Mouse (Mus musculus) erythroblast, embryonic 14.5 days (primary cell): ENCODE data around the gene Islr2. TPM values are rescaled to one million over a fixed set of nuclear protein-coding genes. Genes with fewer than 3 reads are reported as not detected.

ENCODE experiments used
- H3K27me3 ChIP-seq: 2 replicates; pipeline ENCODE4 v1.6.1; 2012; ENCODE audit warnings: inconsistent platforms; ENCODE audit not compliant: control insufficient read depth
- H3K36me3 ChIP-seq: 2 replicates; pipeline ENCODE4 v1.6.1; 2012; ENCODE audit warnings: mild to moderate bottlenecking, inconsistent platforms; ENCODE audit not compliant: control insufficient read depth
- H3K4me1 ChIP-seq: 2 replicates; pipeline ENCODE4 v1.6.1; 2012; ENCODE audit warnings: inconsistent platforms; ENCODE audit not compliant: control insufficient read depth
- H3K4me3 ChIP-seq: replicated peaks from 2 replicates; pipeline ENCODE3; 2012; ENCODE audit warnings: moderate library complexity, mild to moderate bottlenecking, inconsistent platforms
- H3K9me3 ChIP-seq: 2 replicates; pipeline ENCODE4 v1.6.1; 2012; ENCODE audit warnings: low read length, inconsistent platforms, mixed read lengths; ENCODE audit not compliant: control insufficient read depth
- GATA1 ChIP-seq: IDR thresholded peaks from 2 replicates; pipeline ENCODE4 v1.6.1; 2012; ENCODE audit warnings: low read length, inconsistent platforms, mixed read lengths
- TAL1 ChIP-seq: IDR thresholded peaks from 3 replicates; pipeline ENCODE4 v1.6.1; 2012; ENCODE audit warnings: low read length, inconsistent platforms, mixed read lengths
- polyA plus RNA-seq: library from polyadenylated mRNA; stranded (reverse); fragments of >175 nt; gene quantifications from 2 replicates; pipeline ENCODE4 v1.2.3, GENCODE M21; 2012

The Islr2 gene
- polyA plus RNA-seq, 1 experiment: not detected

DNA sequence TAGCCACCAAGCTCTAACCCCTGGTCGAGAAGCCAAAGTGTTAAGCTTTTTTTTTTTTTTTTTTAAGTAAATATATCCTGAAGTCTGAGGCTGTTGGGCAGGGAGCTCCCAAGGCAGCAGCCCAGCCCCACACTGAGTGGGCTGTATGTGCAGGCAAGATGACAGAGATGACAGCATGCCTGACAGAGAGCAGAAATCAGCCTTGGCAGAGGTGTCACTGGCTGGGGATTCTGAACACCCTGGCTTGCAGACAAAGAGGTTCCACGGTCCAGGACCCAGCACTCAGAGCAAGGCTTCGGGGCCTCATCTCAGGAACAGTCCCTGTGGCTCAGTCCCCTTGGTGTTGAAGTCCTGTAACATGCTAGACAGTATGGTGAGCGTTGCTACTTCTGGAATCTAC lies 44.3 kb downstream of the Islr2 start:
- H3K4me3 ChIP-seq: no peak overlapping the region

DNA sequence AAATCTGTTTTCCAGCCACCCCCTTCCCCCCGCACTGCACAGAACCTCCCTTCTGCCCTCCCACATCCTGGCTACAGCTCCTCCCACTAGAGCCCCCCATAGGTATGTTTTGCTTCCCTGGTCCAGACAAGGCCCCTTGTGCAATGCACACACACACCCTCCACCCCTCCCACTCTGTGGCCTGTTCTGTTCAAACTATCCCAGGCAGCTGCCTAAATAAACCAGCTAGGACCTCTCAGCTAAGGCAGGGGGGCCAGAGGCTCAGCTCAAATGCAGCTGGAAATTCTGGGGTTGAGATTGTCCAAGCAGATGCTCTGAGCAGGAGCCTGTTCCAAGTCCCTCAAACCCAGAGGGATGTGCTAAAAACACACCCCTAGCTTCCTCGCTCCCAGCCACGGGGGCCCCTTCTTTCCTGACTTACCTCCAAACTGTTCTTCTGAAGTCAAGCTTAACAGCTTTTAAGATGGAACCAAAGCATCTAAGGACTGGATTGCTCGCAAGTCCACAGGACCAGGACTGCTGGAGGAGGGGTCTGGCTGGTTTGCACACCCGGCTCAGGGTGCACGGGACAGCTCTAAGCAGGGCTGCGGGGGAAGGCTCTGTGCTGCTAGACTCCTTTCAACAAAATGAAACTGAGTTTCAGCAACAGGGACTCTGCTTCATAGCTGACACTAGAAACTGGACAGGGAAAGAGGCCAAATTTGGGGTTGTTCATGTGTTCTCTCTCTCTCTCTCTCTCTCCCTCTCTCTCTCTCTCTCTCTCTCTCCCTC lies 45.4 kb downstream of the Islr2 start:
- Histone ChIP-seq H3K9me3 (no peaks in the 10 kb centered on the region), H3K4me3 (no peak overlapping the region), H3K36me3 (no peaks in the 10 kb centered on the region), H3K4me1 (no peaks in the 10 kb centered on the region), H3K27me3 (no peaks in the 10 kb centered on the region)
- TF ChIP-seq TAL1 (no peak), GATA1 (no peak)

More for the DNA sequence above, 44.3 kb downstream of the Islr2 start:
- Histone ChIP-seq H3K27me3 (no peaks in the 10 kb centered on the region), H3K9me3 (no peaks in the 10 kb centered on the region), H3K36me3 (no peaks in the 10 kb centered on the region), H3K4me1 (no peaks in the 10 kb centered on the region)
- no peak for TF ChIP-seq TAL1
- TF ChIP-seq GATA1: no peak

DNA sequence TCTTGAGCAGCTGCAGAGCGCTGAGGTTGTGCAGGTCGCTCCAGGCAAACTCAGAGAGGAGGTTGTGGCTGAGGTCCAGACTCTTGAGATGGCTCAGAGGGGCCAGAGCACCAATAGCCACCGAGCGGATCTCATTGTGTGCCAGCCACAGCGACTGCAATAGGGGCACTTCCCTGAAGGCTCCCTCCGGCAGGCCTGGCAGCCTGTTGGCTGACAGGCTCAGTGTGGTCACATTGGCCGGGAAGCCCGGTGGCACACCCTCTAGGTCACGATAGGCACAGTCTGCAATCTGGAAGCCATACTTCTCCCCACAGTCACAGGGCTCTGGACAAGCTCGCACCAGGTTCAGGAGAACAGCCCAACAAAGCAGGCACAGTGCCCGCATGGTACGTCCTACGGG lies 46.3 kb downstream of the Islr2 start:
- no peaks in the 10 kb centered on the region for H3K27me3 ChIP-seq

DNA sequence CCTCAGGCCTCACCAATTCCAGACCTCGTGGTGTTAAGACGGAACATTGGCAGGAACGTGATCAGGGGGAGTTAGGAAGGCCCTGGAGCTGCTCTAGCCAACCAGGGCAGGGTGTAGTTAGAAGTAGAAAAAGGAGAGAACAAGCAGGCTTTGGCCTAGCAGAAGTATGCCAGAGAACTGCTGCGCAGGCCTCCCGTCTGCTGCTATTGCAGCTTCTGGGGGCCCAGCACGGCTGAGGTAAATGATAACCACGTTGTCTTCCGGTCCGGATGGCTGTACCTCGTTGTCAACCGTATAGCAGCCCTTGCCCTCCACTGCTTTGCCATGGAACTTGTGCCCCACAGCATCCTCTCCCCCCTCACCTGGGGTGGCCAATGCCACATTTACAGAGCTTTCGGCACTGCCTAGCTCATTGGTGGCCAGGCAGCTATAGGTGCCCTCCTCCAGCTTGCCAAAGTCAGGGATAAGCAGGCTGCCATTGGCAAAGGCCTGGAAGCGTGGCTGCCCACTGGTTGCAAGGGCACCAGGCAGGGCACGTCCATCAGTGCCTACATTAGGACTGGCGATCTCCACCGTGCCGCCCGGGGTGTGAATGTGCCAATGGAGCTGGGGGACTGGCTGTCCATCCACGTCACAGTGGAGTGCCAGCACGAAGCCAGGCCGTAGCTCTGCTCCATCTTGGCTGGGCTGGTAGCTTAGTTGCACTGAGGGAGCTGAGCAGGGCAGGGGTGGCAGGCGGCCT lies 47.1 kb downstream of the Islr2 start:
- H3K27me3 ChIP-seq: no peaks in the 10 kb centered on the region
- no peaks in the 10 kb centered on the region for H3K36me3 ChIP-seq
- no peak for TF ChIP-seq GATA1
- no peaks in the 10 kb centered on the region for H3K9me3 ChIP-seq
- no peak overlapping the region for H3K4me3 ChIP-seq
- no peaks in the 10 kb centered on the region for H3K4me1 ChIP-seq

More for the DNA sequence above, 46.3 kb downstream of the Islr2 start:
- no peaks in the 10 kb centered on the region for H3K36me3 ChIP-seq
- no peak for TF ChIP-seq GATA1
- no peak for TF ChIP-seq TAL1
- no peaks in the 10 kb centered on the region for H3K4me1 ChIP-seq
- H3K9me3 ChIP-seq: no peaks in the 10 kb centered on the region
- H3K4me3 ChIP-seq: no peak overlapping the region

DNA sequence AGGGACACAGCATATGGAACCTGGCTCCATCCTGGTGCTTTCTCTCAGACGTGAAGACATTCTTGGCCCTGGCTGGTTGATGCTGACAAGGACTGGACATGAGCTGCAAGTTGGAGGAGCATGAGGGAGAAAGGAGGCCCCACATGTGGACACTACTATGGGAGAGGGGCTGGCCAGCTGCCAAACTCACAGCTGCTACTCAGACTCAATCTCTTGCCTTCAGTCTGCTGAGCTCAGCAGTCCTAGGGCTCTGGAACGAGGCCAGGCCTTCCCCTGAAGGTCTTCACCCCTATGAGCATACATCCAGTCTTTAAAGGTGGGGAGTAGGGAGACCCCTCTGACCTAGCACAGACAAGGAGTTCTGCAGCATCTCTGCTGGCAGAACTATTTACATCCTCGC lies 48.8 kb downstream of the Islr2 start:
- Histone ChIP-seq H3K9me3 (no peaks in the 10 kb centered on the region), H3K4me3 (no peak overlapping the region), H3K4me1 (no peaks in the 10 kb centered on the region), H3K36me3 (no peaks in the 10 kb centered on the region), H3K27me3 (no peaks in the 10 kb centered on the region)
- no peak for TF ChIP-seq GATA1
- no peak for TF ChIP-seq TAL1

DNA sequence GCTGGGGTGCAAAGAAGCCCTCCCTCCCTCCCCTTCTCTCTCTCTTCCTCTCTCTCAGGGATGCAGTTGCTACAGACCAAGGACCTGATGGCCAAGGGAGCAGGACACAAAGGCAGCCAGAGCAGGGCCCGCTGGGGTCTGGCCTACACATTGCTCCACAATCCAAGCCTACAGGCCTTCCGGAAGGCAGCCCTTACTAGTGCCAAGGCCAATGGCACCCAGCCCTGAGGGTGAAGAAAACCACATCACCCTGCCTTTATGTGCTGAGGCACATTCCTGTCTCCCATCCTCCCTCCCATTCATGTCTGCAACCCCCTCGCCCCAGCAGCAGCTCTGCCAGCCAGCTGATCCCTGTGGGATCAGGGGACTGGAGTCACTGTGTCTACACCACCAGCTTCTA lies 51.0 kb downstream of the Islr2 start:
- H3K9me3 ChIP-seq: no peaks in the 10 kb centered on the region
- no peaks in the 10 kb centered on the region for H3K36me3 ChIP-seq
- no peaks in the 10 kb centered on the region for H3K4me1 ChIP-seq
- no peaks in the 10 kb centered on the region for H3K27me3 ChIP-seq
- H3K4me3 ChIP-seq: no peak overlapping the region
- TF ChIP-seq GATA1: no peak
- no peak for TF ChIP-seq TAL1

DNA sequence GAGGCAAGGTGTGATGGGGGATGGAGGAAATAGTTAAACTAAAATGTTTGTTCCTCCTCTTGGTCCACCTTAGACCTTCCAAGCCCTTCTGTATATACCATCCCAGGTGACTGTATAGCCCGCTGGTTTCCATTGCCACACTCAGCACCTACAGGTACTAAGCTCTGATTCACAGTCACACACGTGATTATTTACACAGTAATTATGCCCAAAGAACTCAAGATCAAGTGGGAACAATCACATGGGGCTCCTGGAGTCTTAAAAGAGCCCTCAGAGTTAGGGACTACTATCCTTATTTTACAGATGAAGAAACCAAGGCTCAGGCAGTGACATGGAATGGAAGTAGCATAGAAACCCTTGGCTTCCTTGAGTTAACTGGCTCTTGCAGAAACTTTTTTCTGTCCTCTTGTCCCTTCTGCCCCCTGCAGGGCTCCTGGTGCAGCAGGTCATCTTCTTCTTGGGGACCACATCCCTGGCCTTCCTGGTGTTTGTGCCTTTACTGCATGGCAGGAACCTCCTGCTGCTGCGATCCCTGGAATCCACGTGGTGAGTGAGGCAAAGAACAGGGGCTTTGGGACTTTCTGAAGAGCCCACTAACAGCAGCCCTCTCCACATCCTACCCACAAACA lies 53.3 kb downstream of the Islr2 start:
- H3K4me3 ChIP-seq: no peak overlapping the region
- TF ChIP-seq TAL1: no peak
- no peak for TF ChIP-seq GATA1
- no peaks in the 10 kb centered on the region for H3K4me1 ChIP-seq
- H3K36me3 ChIP-seq: no peaks in the 10 kb centered on the region
- H3K9me3 ChIP-seq: no peaks in the 10 kb centered on the region
- H3K27me3 ChIP-seq: no peaks in the 10 kb centered on the region

DNA sequence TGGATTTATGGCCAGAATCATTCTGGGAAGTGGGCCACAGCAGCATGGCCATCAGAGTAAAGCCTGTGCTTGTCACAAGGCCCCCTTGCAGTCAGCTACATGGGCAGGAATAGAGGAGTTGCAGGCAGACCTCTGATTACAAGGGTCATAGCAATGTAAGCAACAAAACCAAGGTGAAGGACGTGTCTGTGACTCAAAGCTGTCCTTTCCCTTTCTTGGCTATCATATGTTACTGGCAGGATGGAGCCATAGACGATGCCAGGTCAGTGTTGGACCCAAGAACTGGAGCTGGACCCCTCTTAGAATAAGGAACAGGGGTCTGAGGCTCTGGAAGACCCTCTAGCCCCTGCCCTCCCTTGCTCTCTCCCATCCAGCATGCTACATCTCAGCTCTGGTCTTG lies 55.3 kb downstream of the Islr2 start:
- TF ChIP-seq GATA1 (no peak), TAL1 (no peak)

More for the DNA sequence above, 55.3 kb downstream of the Islr2 start:
- Histone ChIP-seq H3K9me3 (no peaks in the 10 kb centered on the region), H3K4me3 (no peak overlapping the region), H3K36me3 (no peaks in the 10 kb centered on the region), H3K27me3 (no peaks in the 10 kb centered on the region), H3K4me1 (no peaks in the 10 kb centered on the region)

Other genes starting within 250 kb of the Islr2 start
- gene Cyp11a1, start 197.9 kb downstream of the Islr2 start, polyA plus RNA-seq: 0.04 and 0.09 TPM in 2 replicates
- gene Stra6, start 140.5 kb downstream of the Islr2 start, polyA plus RNA-seq: not detected in 2 replicates
- not detected in 2 replicates for gene Ccdc33, start 85.5 kb downstream of the Islr2 start, polyA plus RNA-seq
- gene Islr, start within 50 bp of the Islr2 start, polyA plus RNA-seq: not detected in 2 replicates
- gene Pml, start 45.5 kb upstream of the Islr2 start, polyA plus RNA-seq: 6.8 and 10.8 TPM in 2 replicates
- 0.10 TPM in 1 of 2 replicates, not detected in the other for gene Stoml1, start 48.8 kb upstream of the Islr2 start, polyA plus RNA-seq
- 0.01 TPM in 1 of 2 replicates, not detected in the other for gene Loxl1, start 108.9 kb upstream of the Islr2 start, polyA plus RNA-seq
- not detected in 2 replicates for gene Tbc1d21, start 166.1 kb upstream of the Islr2 start, polyA plus RNA-seq